ENCODE assay signal across 11 mouse cellular contexts in the genomic region with DNA sequence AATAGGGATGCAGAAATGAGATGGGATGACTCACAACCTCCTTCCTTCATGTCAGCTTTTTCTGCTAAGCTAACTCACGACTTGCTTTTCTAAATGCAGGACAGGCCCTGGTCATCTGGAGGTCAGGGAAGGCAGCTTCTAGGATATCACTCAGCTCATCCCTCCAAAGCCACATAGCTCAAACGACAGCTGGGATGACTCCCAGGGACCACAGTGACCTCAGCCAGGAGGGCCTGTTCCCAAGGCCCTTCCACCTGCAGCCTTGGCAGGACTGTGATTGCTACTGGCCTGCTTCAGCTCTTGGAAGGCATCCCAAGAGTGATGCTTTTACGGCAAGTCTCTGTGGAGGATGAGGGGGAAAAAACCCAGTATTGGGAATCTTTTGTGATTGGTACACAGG.
DNase-seq lines count a peak whose midpoint lies in the region.
"Had no signal": no experiment of that assay in that cellular context is flagged by ENCODE, and none has a peak within 500 bp of the region (broad histone marks: within the 10 kb centered on the region; RNA-seq: fewer than 3 reads in every experiment).

No protein-coding gene starts in this region.

- intact Hi-C loops in gastrocnemius, postnatal 14 days (cut with DNase I; ENCODE audit: low total_unique reads), result no loop called here

- peak; percentile 16 for DNase-seq in adrenal gland, postnatal 14 days
- DNase-seq in adrenal gland, adult 18-20 months (ENCODE audit: low spot score in 2 of 2), result no peak
- DNase-seq in MN1 (ENCODE audit: low spot score), result peak; percentile 25
- peak; percentile 65 for DNase-seq in cerebellum, adult 9-11 months
- peak; percentile 75 for DNase-seq in gastrocnemius, postnatal 14 days
- DNase-seq in kidney, postnatal 10 days, result no peak
- DNase-seq in right cerebral cortex, adult 2 months (ENCODE audit: low spot score in 2 of 2), result no peak
- DNase-seq in spleen, postnatal 10 days (ENCODE audit: low spot score in 2 of 2), result no peak
- DNase-seq: kidney, adult 9 months; lung, embryonic 14.5 days; thymus, postnatal 4 days had no signal

Comparison
In these comparisons a context has a peak if more than half of its experiments do, and no peak if none do; other contexts are left out.
1. DNase-seq: peak in adrenal gland, postnatal 14 days (single experiment), MN1 (single experiment), cerebellum, adult 9-11 months (single experiment) and gastrocnemius, postnatal 14 days (single experiment); none in adrenal gland, adult 18-20 months (0 of 2), kidney, postnatal 10 days (single experiment), right cerebral cortex, adult 2 months (0 of 2) and spleen, postnatal 10 days (0 of 2).